Mouse (Mus musculus) forebrain, embryonic 13.5 days (tissue): ENCODE results near the gene Fzd2. TPM values are rescaled to one million over a fixed set of nuclear protein-coding genes. Genes with fewer than 3 reads are reported as not detected.

Experiments used
- ATAC-seq: fragments of 200-750 bp; cut with Nextera tagmentation; 2 replicates; pipeline ENCODE4 v1.8.0; 2017
- H3K27ac ChIP-seq: fragments of 300-500 bp; sonication (generic); 2 replicates; pipeline ENCODE4 v1.5.1; 2015; ENCODE audit warnings: inconsistent platforms, mild to moderate bottlenecking, moderate library complexity
- H3K27me3 ChIP-seq: fragments of 300-500 bp; sonication (generic); 2 replicates; pipeline ENCODE4 v1.6.1; 2015; ENCODE audit warnings: mild to moderate bottlenecking, inconsistent platforms
- H3K36me3 ChIP-seq: fragments of 300-500 bp; sonication (generic); 2 replicates; pipeline ENCODE4 v1.6.1; 2015; ENCODE audit warnings: mild to moderate bottlenecking, inconsistent platforms; ENCODE audit not compliant: poor library complexity, severe bottlenecking
- H3K4me1 ChIP-seq: fragments of 300-500 bp; sonication (generic); 2 replicates; pipeline ENCODE4 v1.6.1; 2015; ENCODE audit warnings: inconsistent platforms
- H3K4me2 ChIP-seq: fragments of 300-500 bp; sonication (generic); 2 replicates; pipeline ENCODE4 v1.6.1; 2015; ENCODE audit warnings: inconsistent platforms, mild to moderate bottlenecking, moderate library complexity
- H3K4me3 ChIP-seq: fragments of 300-500 bp; sonication (generic); 2 replicates; pipeline ENCODE4 v1.5.1; 2015; ENCODE audit warnings: mild to moderate bottlenecking, inconsistent platforms
- H3K9ac ChIP-seq: fragments of 300-500 bp; sonication (generic); 2 replicates; pipeline ENCODE4 v1.6.1; 2015; ENCODE audit warnings: mild to moderate bottlenecking, inconsistent platforms
- H3K9me3 ChIP-seq: fragments of 300-500 bp; sonication (generic); replicated peaks from 2 replicates; pipeline ENCODE4 v1.6.1; 2016; ENCODE audit warnings: inconsistent platforms
- WGBS: fragments of 180-500 bp; shearing (Covaris S2); methylation state at CpG from one replicate; pipeline ENCODE4 v1.1.7; 2015; 5-methylcytosine and 5-hydroxymethylcytosine counted together
- polyA plus RNA-seq: library from polyadenylated mRNA; unstranded; fragments of >200 nt; fragmentation: Nextera tagmentation; extraction: Ambion mirVana; gene quantifications from 2 replicates; pipeline ENCODE4 v1.2.1, GENCODE M21; 2015

Gene Fzd2
- polyA plus RNA-seq, 1 experiment from 2014 or later = 24.4 TPM

GRCm38 (mm10) chr11:102568756-102569377, 35.3 kb upstream of the Fzd2 start:
- Histone ChIP-seq H3K9me3 (no peaks in the 10 kb centered on the region), H3K4me2 (no peak overlapping the region), H3K4me1 (peaks cover 8% of the 10 kb centered on the region; the same call in 1 of the 2 replicates), H3K4me3 (no peak overlapping the region), H3K27me3 (no peaks in the 10 kb centered on the region), H3K27ac (no peak overlapping the region), H3K36me3 (no peaks in the 10 kb centered on the region), H3K9ac (no peak overlapping the region)
- ATAC-seq = no peak
- WGBS = 84% methylated on average over 7 of the region's 7 CpGs

- H3K36me3 ChIP-seq = no peaks in the 10 kb centered on the region
- H3K4me3 ChIP-seq = peak overlapping the region; percentile 40
- no peaks in the 10 kb centered on the region for H3K9me3 ChIP-seq
- peaks cover 8% of the 10 kb centered on the region; the same call in 1 of the 2 replicates for H3K4me1 ChIP-seq
- peak overlapping the region; percentile 70 for H3K4me2 ChIP-seq
- ATAC-seq = peak; percentile 62
- WGBS = 3% methylated on average over 18 of the region's 18 CpGs
- H3K9ac ChIP-seq = peak overlapping the region; percentile 65
- H3K27me3 ChIP-seq = no peaks in the 10 kb centered on the region
- no peak overlapping the region for H3K27ac ChIP-seq
These were observed 31.1 kb upstream of the Fzd2 start for GRCm38 (mm10) chr11:102572866-102573663.

GRCm38 (mm10) chr11:102575034-102575433, 29.2 kb upstream of the Fzd2 start:
- no peak overlapping the region for H3K4me3 ChIP-seq
- no peak overlapping the region for H3K9ac ChIP-seq
- ATAC-seq = no peak
- peaks cover 22% of the 10 kb centered on the region for H3K4me1 ChIP-seq
- H3K27ac ChIP-seq = no peak overlapping the region
- H3K9me3 ChIP-seq = no peaks in the 10 kb centered on the region
- 38% methylated on average over 1 of the region's 1 CpGs for WGBS
- no peaks in the 10 kb centered on the region for H3K27me3 ChIP-seq
- no peak overlapping the region for H3K4me2 ChIP-seq
- H3K36me3 ChIP-seq = no peaks in the 10 kb centered on the region

- no peaks in the 10 kb centered on the region for H3K27me3 ChIP-seq
- 79% methylated on average over 13 of the region's 13 CpGs for WGBS
- H3K9ac ChIP-seq = no peak overlapping the region
These were observed 28.0 kb upstream of the Fzd2 start for GRCm38 (mm10) chr11:102576050-102576754.

GRCm38 (mm10) chr11:102578341-102579118, 25.7 kb upstream of the Fzd2 start:
- peak overlapping the region; percentile 34 for H3K9ac ChIP-seq

More at GRCm38 (mm10) chr11:102576050-102576754, 28.0 kb upstream of the Fzd2 start:
- Histone ChIP-seq H3K4me1 (peaks cover 30% of the 10 kb centered on the region), H3K4me3 (no peak overlapping the region), H3K36me3 (no peaks in the 10 kb centered on the region), H3K4me2 (no peak overlapping the region), H3K27ac (no peak overlapping the region), H3K9me3 (no peaks in the 10 kb centered on the region)
- no peak for ATAC-seq

GRCm38 (mm10) chr11:102579165-102580033, 24.8 kb upstream of the Fzd2 start, which contains the start of gene Gm11627:
Gene Gm11627 (minus strand): TSS chr11:102579461.
- peak within 1 kb of the TSS; percentile 52 for H3K4me2 ChIP-seq
- no peaks in the 10 kb centered on the region for H3K27me3 ChIP-seq
- peaks cover 41% of the 10 kb centered on the region for H3K4me1 ChIP-seq
- 4% methylated on average over 23 of the region's 23 CpGs for WGBS
- H3K27ac ChIP-seq = peak within 1 kb of the TSS; percentile 93
- H3K9ac ChIP-seq = peak within 1 kb of the TSS; percentile 34
- peak within 1 kb of the TSS; percentile 19 for H3K4me3 ChIP-seq
- no peaks in the 10 kb centered on the region for H3K36me3 ChIP-seq
- peak; percentile 85 for ATAC-seq
- no peaks in the 10 kb centered on the region for H3K9me3 ChIP-seq

More at GRCm38 (mm10) chr11:102578341-102579118, 25.7 kb upstream of the Fzd2 start:
- 5% methylated on average over 27 of the region's 27 CpGs for WGBS
- peak overlapping the region; percentile 19 for H3K4me3 ChIP-seq
- peaks cover 42% of the 10 kb centered on the region for H3K4me1 ChIP-seq
- H3K9me3 ChIP-seq = no peaks in the 10 kb centered on the region
- no peaks in the 10 kb centered on the region for H3K36me3 ChIP-seq
- H3K27me3 ChIP-seq = no peaks in the 10 kb centered on the region
- H3K27ac ChIP-seq = peak overlapping the region; percentile 93
- ATAC-seq = peak; percentile 39
- peak overlapping the region; percentile 52 for H3K4me2 ChIP-seq

- Histone ChIP-seq H3K9me3 (no peaks in the 10 kb centered on the region), H3K4me2 (0 out of 2 replicates have a peak overlapping the region, but pooled peaks have one; percentile 52), H3K36me3 (no peaks in the 10 kb centered on the region), H3K9ac (peak overlapping the region; percentile 34; the same call in 1 of the 2 replicates), H3K4me3 (no peak overlapping the region), H3K27me3 (no peaks in the 10 kb centered on the region), H3K27ac (peak overlapping the region; percentile 93), H3K4me1 (peaks cover 41% of the 10 kb centered on the region)
- no peak for ATAC-seq
- 20% methylated on average over 3 of the region's 3 CpGs for WGBS
These were observed 24.2 kb upstream of the Fzd2 start for GRCm38 (mm10) chr11:102580034-102580330.

- WGBS = 5% methylated on average over 11 of the region's 11 CpGs
- Histone ChIP-seq H3K9me3 (0 out of 2 replicates have a peak, but pooled peaks cover under 1% of the 10 kb centered on the region), H3K4me2 (0 out of 2 replicates have a peak overlapping the region, but pooled peaks have one; percentile 16), H3K27me3 (no peaks in the 10 kb centered on the region), H3K27ac (peak overlapping the region; percentile 79), H3K9ac (no peak overlapping the region), H3K4me1 (peaks cover 41% of the 10 kb centered on the region), H3K4me3 (no peak overlapping the region), H3K36me3 (no peaks in the 10 kb centered on the region)
- no peak for ATAC-seq
These were observed 22.7 kb upstream of the Fzd2 start for GRCm38 (mm10) chr11:102581281-102582015.

GRCm38 (mm10) chr11:102582016-102582610, 22.1 kb upstream of the Fzd2 start:
- ATAC-seq = no peak
- no peaks in the 10 kb centered on the region for H3K27me3 ChIP-seq
- H3K9me3 ChIP-seq = 0 out of 2 replicates have a peak, but pooled peaks cover 5% of the 10 kb centered on the region
- H3K4me1 ChIP-seq = peaks cover 41% of the 10 kb centered on the region
- H3K9ac ChIP-seq = peak overlapping the region; percentile 18; the same call in 1 of the 2 replicates
- H3K4me3 ChIP-seq = no peak overlapping the region
- WGBS = 19% methylated on average over 13 of the region's 13 CpGs
- H3K4me2 ChIP-seq = no peak overlapping the region
- no peaks in the 10 kb centered on the region for H3K36me3 ChIP-seq
- H3K27ac ChIP-seq = peak overlapping the region; percentile 79

- Histone ChIP-seq H3K4me3 (no peak overlapping the region), H3K27ac (peak overlapping the region; percentile 79; the same call in 1 of the 2 replicates), H3K4me2 (no peak overlapping the region), H3K36me3 (no peaks in the 10 kb centered on the region), H3K9me3 (0 out of 2 replicates have a peak, but pooled peaks cover 5% of the 10 kb centered on the region), H3K27me3 (no peaks in the 10 kb centered on the region), H3K4me1 (peaks cover 41% of the 10 kb centered on the region), H3K9ac (no peak overlapping the region)
- no peak for ATAC-seq
- 34% methylated on average over 5 of the region's 5 CpGs for WGBS
These were observed 21.5 kb upstream of the Fzd2 start for GRCm38 (mm10) chr11:102582736-102583135.
